In the genomic region with DNA sequence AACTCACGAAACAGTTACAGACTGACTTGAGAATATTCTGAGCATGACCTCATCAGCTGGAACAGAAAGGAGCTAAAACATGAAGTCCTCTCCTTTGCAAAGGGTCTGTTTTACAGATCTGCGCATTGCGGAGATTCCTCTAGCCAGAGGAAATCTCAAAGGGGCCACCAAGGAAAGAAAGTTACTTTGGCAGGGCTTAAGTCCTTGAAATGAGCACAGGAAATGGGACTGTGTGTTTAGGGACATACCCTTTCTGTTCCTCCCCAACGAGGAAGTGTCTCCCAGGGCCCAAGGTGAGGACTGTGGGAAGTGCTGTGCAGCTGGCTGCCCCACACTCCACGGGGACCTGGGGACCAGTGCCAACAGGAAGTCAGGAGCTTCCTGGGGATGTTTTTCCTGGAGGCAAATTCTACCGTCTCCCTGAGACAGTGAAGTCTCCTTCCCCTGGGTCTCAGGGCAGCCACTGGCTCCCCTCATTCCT, we compare ENCODE assay signal across 8 mouse cellular contexts. TPM values are rescaled to one million over a fixed set of nuclear protein-coding genes. Genes with fewer than 3 reads are reported as not detected.
DNase-seq lines count a peak whose midpoint lies in the region; ATAC-seq lines count a peak whose summit lies in the region.

No protein-coding gene starts in this region.

- peaks cover 11% of the 10 kb centered on the region for H3K36me3 ChIP-seq in heart, embryonic 10.5 days
- peaks cover 8% of the 10 kb centered on the region for H3K36me3 ChIP-seq in kidney, embryonic 15.5 days

- H3K27me3 ChIP-seq in heart, embryonic 10.5 days (ENCODE audit: insufficient read depth, poor library complexity, severe bottlenecking) = no peaks in the 10 kb centered on the region
- H3K27me3 ChIP-seq in kidney, embryonic 15.5 days = no peaks in the 10 kb centered on the region

- H3K4me1 ChIP-seq in heart, embryonic 10.5 days = peaks cover 62% of the 10 kb centered on the region
- H3K4me1 ChIP-seq in kidney, embryonic 15.5 days = peaks cover 87% of the 10 kb centered on the region

- no peak overlapping the region for H3K4me3 ChIP-seq in heart, embryonic 10.5 days
- no peak overlapping the region for H3K4me3 ChIP-seq in kidney, embryonic 15.5 days (replicated peaks)

- ATAC-seq in kidney, embryonic 15.5 days (replicated peaks; ENCODE audit: low FRiP score) = no peak

- H3K27ac ChIP-seq in heart, embryonic 10.5 days = peak overlapping the region; percentile 62
- H3K27ac ChIP-seq in kidney, embryonic 15.5 days = peak overlapping the region; percentile 90

- H3K9ac ChIP-seq in kidney, embryonic 15.5 days = no peak overlapping the region

- WGBS in heart, embryonic 10.5 days = 29% methylated on average over 6 of the region's 6 CpGs
- 19% methylated on average over 6 of the region's 6 CpGs for WGBS in kidney, embryonic 15.5 days

- no peaks in the 10 kb centered on the region for H3K9me3 ChIP-seq in heart, embryonic 10.5 days
- no peaks in the 10 kb centered on the region for H3K9me3 ChIP-seq in kidney, embryonic 15.5 days (replicated peaks)

- H3K4me2 ChIP-seq in kidney, embryonic 15.5 days = peak overlapping the region; percentile 12

- DNase-seq in 3134 (ENCODE audit: extremely low read depth, insufficient read length, low spot score) = peak; percentile 59
- peak; percentile 73 for DNase-seq in adrenal gland, adult 8-10 months
- no peak for DNase-seq in heart, embryonic 10.5 days (ENCODE audit: low spot score)
- DNase-seq in lung, postnatal 36 days = peak; percentile 82
- no peak for DNase-seq in embryo, embryonic 10 days (ENCODE audit: low spot score)
- DNase-seq in thymus, adult 18-20 months = no peak
- no peak for DNase-seq in T-cell, adult 2 months (ENCODE audit: low spot score)

RNA-seq across cellular contexts. Expression of a gene that starts 40.7 kb away (rescaled TPM):
- not detected for total RNA-seq in adrenal gland, adult 8-10 months (2022)
- polyA plus RNA-seq in heart, embryonic 10.5 days (2016; fragmentation: Nextera tagmentation; extraction: Ambion mirVana) = 0.06 TPM in 1 of 2 replicates, not detected in the other
- 0.08 TPM in 1 of 2 replicates, not detected in the other for polyA plus RNA-seq in kidney, embryonic 15.5 days (2015; fragmentation: Nextera tagmentation; extraction: Ambion mirVana)

Comparison
In these comparisons a context has a peak if more than half of its experiments do, and no peak if none do; other contexts are left out.
1. DNase-seq: peak in 3134 (single experiment), adrenal gland, adult 8-10 months (single experiment) and lung, postnatal 36 days (single experiment); none in heart, embryonic 10.5 days (single experiment), embryo, embryonic 10 days (single experiment), thymus, adult 18-20 months (0 of 2) and T-cell, adult 2 months (single experiment).